Mouse (Mus musculus): ENCODE measurements around the gene Acy3. TPM values are rescaled to one million over a fixed set of nuclear protein-coding genes. Genes with fewer than 3 reads are reported as not detected.
"Not testable (repeated sequence)": the region's sequence is repeated elsewhere in the genome, so short reads cannot be mapped to it uniquely, and the experiment has no call there.

Gene Acy3
- polyA plus RNA-seq, 1 experiment from 2014 or later, result 47.5 TPM

GRCm38 (mm10) chr19:4033298-4033697, 46.9 kb downstream of the Acy3 start:
- H3K27me3 ChIP-seq (ENCODE audit: insufficient read depth, low read length), result no peaks in the 10 kb centered on the region
- peaks cover 18% of the 10 kb centered on the region for H3K4me1 ChIP-seq (ENCODE audit: insufficient read depth, low read length)
- no peak for ATAC-seq (ENCODE audit: low FRiP score, low TSS enrichment)
- WGBS, result 62% methylated on average over 3 of the region's 3 CpGs
- H3K27ac ChIP-seq (ENCODE audit: low read length), result no peak overlapping the region
- no peaks in the 10 kb centered on the region for H3K9me3 ChIP-seq (ENCODE audit: low read length)
- no peak overlapping the region for H3K4me3 ChIP-seq (ENCODE audit: low read length)
- peaks cover 4% of the 10 kb centered on the region for H3K36me3 ChIP-seq (ENCODE audit: insufficient read depth, low read length)
- H3K9ac ChIP-seq (replicated peaks; ENCODE audit: low read length), result no peak overlapping the region
- H3K4me2 ChIP-seq (replicated peaks; ENCODE audit: low read depth, low read length), result no peak overlapping the region

GRCm38 (mm10) chr19:4033742-4034141, 47.4 kb downstream of the Acy3 start:
- no peaks in the 10 kb centered on the region for H3K27me3 ChIP-seq (ENCODE audit: insufficient read depth, low read length)
- H3K4me2 ChIP-seq (replicated peaks; ENCODE audit: low read depth, low read length), result no peak overlapping the region
- ATAC-seq (ENCODE audit: low FRiP score, low TSS enrichment), result no peak
- no peak overlapping the region for H3K9ac ChIP-seq (replicated peaks; ENCODE audit: low read length)
- no peaks in the 10 kb centered on the region for H3K9me3 ChIP-seq (ENCODE audit: low read length)
- WGBS, result 66% methylated on average over 5 of the region's 5 CpGs
- H3K4me3 ChIP-seq (ENCODE audit: low read length), result no peak overlapping the region
- H3K27ac ChIP-seq (ENCODE audit: low read length), result no peak overlapping the region
- H3K4me1 ChIP-seq (ENCODE audit: insufficient read depth, low read length), result peaks cover 20% of the 10 kb centered on the region
- peaks cover 4% of the 10 kb centered on the region for H3K36me3 ChIP-seq (ENCODE audit: insufficient read depth, low read length)

- no peaks in the 10 kb centered on the region for H3K9me3 ChIP-seq (ENCODE audit: low read length)
- H3K4me1 ChIP-seq (ENCODE audit: insufficient read depth, low read length), result peaks cover 20% of the 10 kb centered on the region
- ATAC-seq (ENCODE audit: low FRiP score, low TSS enrichment), result no peak
- H3K36me3 ChIP-seq (ENCODE audit: insufficient read depth, low read length), result peaks cover 4% of the 10 kb centered on the region
- H3K4me3 ChIP-seq (ENCODE audit: low read length), result 0 out of 2 replicates have a peak overlapping the region, but pooled peaks have one; percentile 0
- peak overlapping the region; percentile 35 for H3K4me2 ChIP-seq (replicated peaks; ENCODE audit: low read depth, low read length)
- no peaks in the 10 kb centered on the region for H3K27me3 ChIP-seq (ENCODE audit: insufficient read depth, low read length)
- H3K27ac ChIP-seq (ENCODE audit: low read length), result no peak overlapping the region
- H3K9ac ChIP-seq (replicated peaks; ENCODE audit: low read length), result no peak overlapping the region
- 62% methylated on average over 12 of the region's 12 CpGs for WGBS
Observed at GRCm38 (mm10) chr19:4036327-4037045, 50.1 kb downstream of the Acy3 start.

- H3K36me3 ChIP-seq (ENCODE audit: insufficient read depth, low read length); H3K27me3 ChIP-seq (ENCODE audit: insufficient read depth, low read length); H3K9me3 ChIP-seq (ENCODE audit: low read length): not testable (repeated sequence)
- Histone ChIP-seq H3K9ac (replicated peaks; ENCODE audit: low read length) (peak overlapping the region; percentile 95), H3K4me3 (ENCODE audit: low read length) (peak overlapping the region; percentile 81), H3K4me2 (replicated peaks; ENCODE audit: low read depth, low read length) (peak overlapping the region; percentile 77), H3K4me1 (ENCODE audit: insufficient read depth, low read length) (peaks cover 20% of the 10 kb centered on the region), H3K27ac (ENCODE audit: low read length) (peak overlapping the region; percentile 79)
- WGBS, result 23% methylated on average over 7 of the region's 8 CpGs
- ATAC-seq (ENCODE audit: low FRiP score, low TSS enrichment), result peak; percentile 32
Observed at GRCm38 (mm10) chr19:4037154-4037787, 50.9 kb downstream of the Acy3 start.

GRCm38 (mm10) chr19:4037788-4038232, 51.4 kb downstream of the Acy3 start, which contains the start of gene Gstp1:
Gene Gstp1, minus strand, starts transcription at chr19:4037985.
- 0% methylated on average over 26 of the region's 26 CpGs for WGBS
- peak within 1 kb of the TSS; percentile 81 for H3K4me3 ChIP-seq (ENCODE audit: low read length)
- peaks cover 4% of the 10 kb centered on the region for H3K36me3 ChIP-seq (ENCODE audit: insufficient read depth, low read length)
- H3K27me3 ChIP-seq (ENCODE audit: insufficient read depth, low read length), result no peaks in the 10 kb centered on the region
- H3K4me1 ChIP-seq (ENCODE audit: insufficient read depth, low read length), result peaks cover 20% of the 10 kb centered on the region
- no peaks in the 10 kb centered on the region for H3K9me3 ChIP-seq (ENCODE audit: low read length)
- H3K4me2 ChIP-seq (replicated peaks; ENCODE audit: low read depth, low read length), result peak within 1 kb of the TSS; percentile 77
- peak within 1 kb of the TSS; percentile 95 for H3K9ac ChIP-seq (replicated peaks; ENCODE audit: low read length)
- peak; percentile 87 for ATAC-seq (ENCODE audit: low FRiP score, low TSS enrichment)
- peak within 1 kb of the TSS; percentile 79 for H3K27ac ChIP-seq (ENCODE audit: low read length)

Other genes starting within 250 kb of the Acy3 start
- gene Kmt5b, start 219.1 kb upstream of the Acy3 start, polyA plus RNA-seq (2015; fragmentation: Nextera tagmentation; extraction: Ambion mirVana), result 28.1 and 30.6 TPM in 2 replicates
- gene Chka, start 134.8 kb upstream of the Acy3 start, polyA plus RNA-seq (2015; fragmentation: Nextera tagmentation; extraction: Ambion mirVana), result 58.0 and 65.6 TPM in 2 replicates
- gene Tcirg1, start 79.4 kb upstream of the Acy3 start, polyA plus RNA-seq (2015; fragmentation: Nextera tagmentation; extraction: Ambion mirVana), result 56.1 and 62.7 TPM in 2 replicates
- gene Ndufs8, start 73.8 kb upstream of the Acy3 start, polyA plus RNA-seq (2015; fragmentation: Nextera tagmentation; extraction: Ambion mirVana), result 365 and 401 TPM in 2 replicates
- gene Aldh3b1, start 56.8 kb upstream of the Acy3 start, polyA plus RNA-seq (2015; fragmentation: Nextera tagmentation; extraction: Ambion mirVana), result 3.9 and 5.1 TPM in 2 replicates
- gene Unc93b1, start 51.4 kb upstream of the Acy3 start, polyA plus RNA-seq (2015; fragmentation: Nextera tagmentation; extraction: Ambion mirVana), result 19.4 and 23.1 TPM in 2 replicates
- gene Aldh3b3, start 27.9 kb upstream of the Acy3 start, polyA plus RNA-seq (2015; fragmentation: Nextera tagmentation; extraction: Ambion mirVana), result not detected in 2 replicates
- 3.7 and 5.1 TPM in 2 replicates for gene Aldh3b2, start 14.2 kb upstream of the Acy3 start, polyA plus RNA-seq (2015; fragmentation: Nextera tagmentation; extraction: Ambion mirVana)
- 1.5 TPM in 2 replicates for gene Tbx10, start 6.2 kb downstream of the Acy3 start, polyA plus RNA-seq (2015; fragmentation: Nextera tagmentation; extraction: Ambion mirVana)
- gene Nudt8, start 14.0 kb downstream of the Acy3 start, polyA plus RNA-seq (2015; fragmentation: Nextera tagmentation; extraction: Ambion mirVana), result 36.2 and 39.8 TPM in 2 replicates
- 3.9 and 5.2 TPM in 2 replicates for gene Gm49405, start 14.1 kb downstream of the Acy3 start, polyA plus RNA-seq (2015; fragmentation: Nextera tagmentation; extraction: Ambion mirVana)
- 5.3 and 6.1 TPM in 2 replicates for gene Doc2g, start 16.7 kb downstream of the Acy3 start, polyA plus RNA-seq (2015; fragmentation: Nextera tagmentation; extraction: Ambion mirVana)
- gene Ndufv1, start 26.2 kb downstream of the Acy3 start, polyA plus RNA-seq (2015; fragmentation: Nextera tagmentation; extraction: Ambion mirVana), result 261 and 285 TPM in 2 replicates
- 526 and 535 TPM in 2 replicates for gene Gstp1, start 51.4 kb downstream of the Acy3 start, polyA plus RNA-seq (2015; fragmentation: Nextera tagmentation; extraction: Ambion mirVana)
- gene Gstp2, start 59.5 kb downstream of the Acy3 start, polyA plus RNA-seq (2015; fragmentation: Nextera tagmentation; extraction: Ambion mirVana), result 2.5 and 9.6 TPM in 2 replicates
- gene Gstp3, start 73.0 kb downstream of the Acy3 start, polyA plus RNA-seq (2015; fragmentation: Nextera tagmentation; extraction: Ambion mirVana), result 0.36 and 0.49 TPM in 2 replicates
- 0.21 and 0.96 TPM in 2 replicates for gene Cabp2, start 95.0 kb downstream of the Acy3 start, polyA plus RNA-seq (2015; fragmentation: Nextera tagmentation; extraction: Ambion mirVana)
- 135 and 138 TPM in 2 replicates for gene Cdk2ap2, start 110.6 kb downstream of the Acy3 start, polyA plus RNA-seq (2015; fragmentation: Nextera tagmentation; extraction: Ambion mirVana)
- gene Pitpnm1, start 113.4 kb downstream of the Acy3 start, polyA plus RNA-seq (2015; fragmentation: Nextera tagmentation; extraction: Ambion mirVana), result 20.0 and 22.2 TPM in 2 replicates
- gene Aip, start 139.3 kb downstream of the Acy3 start, polyA plus RNA-seq (2015; fragmentation: Nextera tagmentation; extraction: Ambion mirVana), result 115 and 120 TPM in 2 replicates
- not detected in 2 replicates for gene Gpr152, start 153.2 kb downstream of the Acy3 start, polyA plus RNA-seq (2015; fragmentation: Nextera tagmentation; extraction: Ambion mirVana)
- 0.14 and 0.21 TPM in 2 replicates for gene Cabp4, start 157.5 kb downstream of the Acy3 start, polyA plus RNA-seq (2015; fragmentation: Nextera tagmentation; extraction: Ambion mirVana)
- 201 and 218 TPM in 2 replicates for gene Coro1b, start 162.0 kb downstream of the Acy3 start, polyA plus RNA-seq (2015; fragmentation: Nextera tagmentation; extraction: Ambion mirVana)
- 0.49 and 1.1 TPM in 2 replicates for gene Ptprcap, start 167.0 kb downstream of the Acy3 start, polyA plus RNA-seq (2015; fragmentation: Nextera tagmentation; extraction: Ambion mirVana)
- 62.9 and 63.7 TPM in 2 replicates for gene Rps6kb2, start 176.8 kb downstream of the Acy3 start, polyA plus RNA-seq (2015; fragmentation: Nextera tagmentation; extraction: Ambion mirVana)
- 2.9 and 3.3 TPM in 2 replicates for gene Carns1, start 188.9 kb downstream of the Acy3 start, polyA plus RNA-seq (2015; fragmentation: Nextera tagmentation; extraction: Ambion mirVana)
- 2.5 and 3.1 TPM in 2 replicates for gene Tbc1d10c, start 204.7 kb downstream of the Acy3 start, polyA plus RNA-seq (2015; fragmentation: Nextera tagmentation; extraction: Ambion mirVana)
- 1,050 and 1,120 TPM in 2 replicates for gene Ppp1ca, start 205.5 kb downstream of the Acy3 start, polyA plus RNA-seq (2015; fragmentation: Nextera tagmentation; extraction: Ambion mirVana)
- 39.4 and 39.9 TPM in 2 replicates for gene Rad9a, start 215.1 kb downstream of the Acy3 start, polyA plus RNA-seq (2015; fragmentation: Nextera tagmentation; extraction: Ambion mirVana)
- 6.8 and 7.5 TPM in 2 replicates for gene Clcf1, start 227.7 kb downstream of the Acy3 start, polyA plus RNA-seq (2015; fragmentation: Nextera tagmentation; extraction: Ambion mirVana)
- not detected in 2 replicates for gene AC109138.7, start 227.8 kb downstream of the Acy3 start, polyA plus RNA-seq (2015; fragmentation: Nextera tagmentation; extraction: Ambion mirVana)
- 34.2 and 36.3 TPM in 2 replicates for gene Pold4, start 245.3 kb downstream of the Acy3 start, polyA plus RNA-seq (2015; fragmentation: Nextera tagmentation; extraction: Ambion mirVana)